Mouse (Mus musculus) brain, embryonic 14.5 days (tissue): ENCODE data around the gene Hist1h2bj. TPM values are rescaled to one million over a fixed set of nuclear protein-coding genes. Genes with fewer than 3 reads are reported as not detected.

Experiments used
- DNase-seq: peaks from one replicate; pipeline ENCODE4 v3.0.0-alpha.2; 2011; ENCODE audit warnings: low read depth
- CTCF ChIP-seq: fragments of 200-500 bp; IDR thresholded peaks from 2 replicates; pipeline ENCODE4 v1.5.1; 2012; ENCODE audit warnings: inconsistent platforms, mild to moderate bottlenecking, moderate library complexity, borderline replicate concordance; ENCODE audit not compliant: insufficient read depth, insufficient read length; ENCODE audit errors: extremely low read depth
- POLR2A ChIP-seq: fragments of 200-500 bp; IDR thresholded peaks from 2 replicates; pipeline ENCODE4 v1.6.1; 2012; ENCODE audit warnings: mild to moderate bottlenecking, inconsistent platforms, borderline replicate concordance; ENCODE audit not compliant: poor library complexity, insufficient read depth, insufficient read length, severe bottlenecking; ENCODE audit errors: extremely low read depth
- polyA plus RNA-seq: library from polyadenylated mRNA; depleted of rRNA; stranded (reverse); fragments of >200 nt; gene quantifications from 2 replicates; pipeline ENCODE4 v1.2.3, GENCODE M21; 2012; rRNA removed

The Hist1h2bj gene
- 20.2 and 23.7 TPM in 2 replicates for polyA plus RNA-seq

GRCm38 (mm10) chr13:22042568-22043502, at the start of gene Hist1h2bj, which contains the start of gene Hist1h2ag:
Hist1h2bj (plus strand) TSS chr13:22043214.
Hist1h2ag (minus strand) TSS chr13:22042944.
- peak; percentile 43; the same call in 1 of the 2 replicates for TF ChIP-seq POLR2A
- peak; percentile 100 for DNase-seq

- peak; percentile 50 for DNase-seq
- TF ChIP-seq CTCF (no peak), POLR2A (no peak)
Observed at GRCm38 (mm10) chr13:21993957-21994738, 48.9 kb upstream of the Hist1h2bj start.

DNA sequence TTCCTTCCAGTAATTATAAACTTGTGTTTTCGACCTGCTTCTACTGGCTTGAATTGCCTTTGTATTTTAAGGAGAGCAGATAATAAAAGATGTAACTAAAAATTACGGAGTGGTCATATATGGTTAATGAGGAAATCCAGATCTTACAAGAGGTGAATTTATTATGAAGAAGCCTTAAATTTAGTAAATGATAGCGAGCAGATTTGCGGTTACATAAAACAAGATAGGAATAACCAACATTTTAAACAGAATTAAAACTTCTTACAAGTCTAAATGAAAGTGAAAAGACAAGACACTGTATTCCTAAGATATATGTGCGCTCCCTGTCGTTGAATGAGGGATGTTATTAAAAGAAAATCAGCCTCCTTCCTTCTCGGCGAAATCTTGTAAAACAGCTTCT, 48.1 kb upstream of the Hist1h2bj start:
- peak; percentile 62 for DNase-seq
- no peak for TF ChIP-seq CTCF
- TF ChIP-seq POLR2A = no peak

DNA sequence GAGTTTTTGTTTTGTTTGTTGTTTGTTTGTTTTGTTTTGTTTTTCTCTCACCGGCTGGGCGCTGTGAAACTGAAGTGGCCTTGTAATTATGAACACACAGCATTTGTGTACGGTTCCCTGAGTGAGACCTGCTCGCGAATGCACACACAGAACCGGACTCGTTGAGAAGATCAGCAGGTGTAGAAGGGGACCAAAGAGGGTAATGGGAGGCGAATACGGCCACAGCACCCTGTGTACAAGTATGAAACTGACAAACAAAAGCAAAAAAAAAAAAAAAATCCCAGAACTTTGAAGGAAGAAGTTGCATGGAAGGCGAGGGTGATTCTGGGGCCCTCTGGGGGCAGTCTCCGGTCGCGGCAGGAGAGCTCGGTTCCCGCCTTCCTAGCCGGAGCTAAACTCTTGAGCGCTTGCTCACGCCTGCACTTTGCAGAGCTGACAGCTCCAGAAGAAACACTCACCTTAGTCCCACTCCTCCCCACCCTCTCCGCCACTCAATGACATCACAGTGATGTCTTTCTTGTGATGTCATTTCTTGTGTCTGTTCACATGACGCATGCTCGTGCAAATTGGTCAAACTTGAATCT, 47.6 kb upstream of the Hist1h2bj start:
- TF ChIP-seq CTCF (no peak), POLR2A (no peak)
- peak; percentile 64 for DNase-seq

GRCm38 (mm10) chr13:21996101-21996839, 46.7 kb upstream of the Hist1h2bj start:
- TF ChIP-seq POLR2A (no peak), CTCF (no peak)
- peak; percentile 62 for DNase-seq

DNA sequence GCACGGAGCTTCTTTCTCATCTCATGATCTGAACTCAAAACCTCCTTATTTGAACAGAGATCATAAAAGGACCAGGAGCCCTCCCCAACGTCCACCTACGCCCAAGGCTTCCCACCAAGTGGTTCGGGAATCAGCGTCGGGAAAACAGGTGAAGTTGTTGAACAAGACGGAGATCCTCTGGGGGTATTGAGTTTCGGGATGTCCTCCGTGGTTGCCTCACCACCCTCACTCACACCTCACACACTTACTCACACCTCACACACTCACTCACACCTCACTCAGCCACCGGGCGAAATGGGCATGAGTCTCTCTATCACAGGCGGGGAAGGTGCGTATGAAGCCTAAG, 46.2 kb upstream of the Hist1h2bj start:
- TF ChIP-seq CTCF (no peak), POLR2A (no peak)
- no peak for DNase-seq

DNA sequence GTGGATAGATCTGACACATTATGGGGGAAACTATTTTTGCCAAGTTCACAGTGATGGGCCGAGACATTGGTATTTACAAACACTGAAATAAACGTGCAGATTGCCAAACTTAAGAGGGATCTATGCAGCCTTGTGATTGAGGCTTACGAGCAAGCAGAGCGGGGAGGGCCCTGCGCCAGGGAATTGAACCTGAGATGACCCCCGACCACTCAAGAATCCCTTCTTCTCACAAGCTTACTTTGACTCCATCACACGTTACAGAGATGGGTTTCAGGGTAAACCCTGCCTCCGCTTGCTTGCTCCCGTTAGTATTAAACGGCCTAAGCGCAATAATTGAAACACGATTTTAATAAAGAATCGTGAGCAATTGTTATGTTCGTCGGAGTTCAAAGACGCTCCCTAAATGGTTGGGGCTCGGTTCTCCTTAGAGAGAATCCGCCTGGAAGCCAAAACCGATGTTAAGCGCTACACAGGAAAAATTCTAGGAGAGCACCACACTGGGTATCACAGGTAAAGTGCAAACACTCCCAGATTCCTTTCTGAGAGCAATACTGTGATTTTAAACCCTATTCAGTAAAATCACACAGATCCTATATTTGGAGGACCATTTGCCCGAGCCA, 45.7 kb upstream of the Hist1h2bj start:
- TF ChIP-seq CTCF (no peak), POLR2A (no peak)
- peak; percentile 32 for DNase-seq

GRCm38 (mm10) chr13:21997821-21998220, 45.2 kb upstream of the Hist1h2bj start:
- no peak for TF ChIP-seq CTCF
- TF ChIP-seq POLR2A = no peak
- no peak for DNase-seq

- TF ChIP-seq CTCF = no peak
- no peak for TF ChIP-seq POLR2A
- DNase-seq = no peak
Observed at GRCm38 (mm10) chr13:21998412-21998811, 44.6 kb upstream of the Hist1h2bj start.

- DNase-seq = no peak
- no peak for TF ChIP-seq POLR2A
- TF ChIP-seq CTCF = no peak
Observed at GRCm38 (mm10) chr13:21999147-21999546, 43.9 kb upstream of the Hist1h2bj start.
